Mouse (Mus musculus): ENCODE measurements around the gene Mtor. TPM values are rescaled to one million over a fixed set of nuclear protein-coding genes. Genes with fewer than 3 reads are reported as not detected.

The Mtor gene
- polyA plus RNA-seq, 1 experiment from 2014 or later: 23.0 TPM

DNA sequence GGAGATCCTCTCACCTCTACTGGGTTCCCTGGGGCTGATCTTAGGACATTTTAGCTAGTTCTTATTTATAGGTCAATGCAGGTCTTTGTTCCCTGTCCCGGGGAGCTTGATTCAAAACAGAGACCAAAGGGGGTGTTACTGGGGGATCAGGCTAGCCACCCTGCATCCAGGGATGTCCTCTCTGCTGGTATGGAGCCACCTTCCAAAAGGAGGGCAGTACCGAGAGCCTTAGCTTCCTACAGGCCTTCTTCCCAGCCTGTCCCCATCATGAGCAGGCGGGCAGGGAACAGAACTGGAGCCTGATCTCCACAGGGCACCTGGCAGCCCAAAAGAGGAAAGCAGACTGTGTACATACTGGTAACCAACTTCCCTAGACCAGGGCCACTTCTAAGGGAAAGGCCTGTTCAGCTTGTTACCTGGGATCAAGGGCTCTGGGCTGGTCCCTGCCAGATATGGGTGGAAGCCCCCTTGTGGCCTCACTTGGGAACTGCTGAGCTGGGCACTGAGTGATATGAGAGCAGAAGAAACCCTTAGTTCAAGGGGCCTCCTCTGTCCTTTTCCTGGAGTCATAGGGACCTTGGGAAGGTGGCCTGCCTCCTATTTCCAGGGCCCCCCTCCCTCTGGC is 156.2 kb downstream of the Mtor start:
- 88% methylated on average over 3 of the region's 3 CpGs for WGBS
- H3K9ac ChIP-seq: no peak overlapping the region

More for the DNA sequence above, 156.2 kb downstream of the Mtor start:
- no peaks in the 10 kb centered on the region for H3K4me1 ChIP-seq (replicated peaks)
- peaks cover 6% of the 10 kb centered on the region; the same call in 1 of the 2 replicates for H3K36me3 ChIP-seq
- no peaks in the 10 kb centered on the region for H3K9me3 ChIP-seq
- no peaks in the 10 kb centered on the region for H3K27me3 ChIP-seq
- H3K27ac ChIP-seq (replicated peaks): no peak overlapping the region
- ATAC-seq (ENCODE audit: low read depth): no peak
- H3K4me2 ChIP-seq: no peak overlapping the region
- H3K4me3 ChIP-seq: no peak overlapping the region

Other genes starting within 250 kb of the Mtor start
- 16.1 and 19.1 TPM in 2 replicates for gene Disp3, start 160.6 kb upstream of the Mtor start, polyA plus RNA-seq (2015; fragmentation: Nextera tagmentation; extraction: Ambion mirVana)
- 15.0 and 19.0 TPM in 2 replicates for gene Ubiad1, start 3.8 kb upstream of the Mtor start, polyA plus RNA-seq (2015; fragmentation: Nextera tagmentation; extraction: Ambion mirVana)
- 0.22 and 0.43 TPM in 2 replicates for gene Angptl7, start 51.8 kb downstream of the Mtor start, polyA plus RNA-seq (2015; fragmentation: Nextera tagmentation; extraction: Ambion mirVana)
- gene Exosc10, start 109.8 kb downstream of the Mtor start, polyA plus RNA-seq (2015; fragmentation: Nextera tagmentation; extraction: Ambion mirVana): 80.1 and 85.1 TPM in 2 replicates
- 159 and 160 TPM in 2 replicates for gene Srm, start 142.9 kb downstream of the Mtor start, polyA plus RNA-seq (2015; fragmentation: Nextera tagmentation; extraction: Ambion mirVana)
- gene Masp2, start 153.9 kb downstream of the Mtor start, polyA plus RNA-seq (2015; fragmentation: Nextera tagmentation; extraction: Ambion mirVana): 0.58 and 1.1 TPM in 2 replicates
- gene Tardbp, start 178.4 kb downstream of the Mtor start, polyA plus RNA-seq (2015; fragmentation: Nextera tagmentation; extraction: Ambion mirVana): 223 and 264 TPM in 2 replicates
- not detected in 2 replicates for gene Gm572, start 194.7 kb downstream of the Mtor start, polyA plus RNA-seq (2015; fragmentation: Nextera tagmentation; extraction: Ambion mirVana)